Mouse (Mus musculus) spleen, adult 18-20 months (tissue): ENCODE data around the gene Hp1bp3.

Source experiments
- DNase-seq, 2 experiments: peaks; one replicate each; pipeline ENCODE4 v3.0.0; 2022; ENCODE audit warnings: mixed read lengths in 2 of 2

Gene Hp1bp3

GRCm38 (mm10) chr4:138223623-138224022, 7.5 kb downstream of the Hp1bp3 start:
- no peak for DNase-seq

GRCm38 (mm10) chr4:138246756-138247665, 30.9 kb downstream of the Hp1bp3 start:
- no peak for DNase-seq

- peak; percentile 75 to 82 for DNase-seq
Observed at GRCm38 (mm10) chr4:138250088-138250960, 34.2 kb downstream of the Hp1bp3 start, which contains the start of the genes Sh2d5 and Kif17. TSS of gene Sh2d5 (plus strand) at chr4:138250403. TSS of gene Kif17 (plus strand) at chr4:138250435.

GRCm38 (mm10) chr4:138251819-138252218, 35.7 kb downstream of the Hp1bp3 start:
- DNase-seq = peak in 1 of 2 experiments; percentile 8

- no peak for DNase-seq
Observed at GRCm38 (mm10) chr4:138252231-138252630, 36.1 kb downstream of the Hp1bp3 start.

GRCm38 (mm10) chr4:138257116-138257687, 41.1 kb downstream of the Hp1bp3 start:
- DNase-seq = no peak

GRCm38 (mm10) chr4:138258663-138259062, 42.6 kb downstream of the Hp1bp3 start:
- DNase-seq = no peak

- DNase-seq = no peak
Observed at GRCm38 (mm10) chr4:138259482-138259881, 43.4 kb downstream of the Hp1bp3 start.

GRCm38 (mm10) chr4:138261843-138262681, 46.0 kb downstream of the Hp1bp3 start:
- peak; percentile 80 to 90 for DNase-seq

GRCm38 (mm10) chr4:138267869-138268268, 51.8 kb downstream of the Hp1bp3 start:
- DNase-seq = no peak

- no peak for DNase-seq
Observed at GRCm38 (mm10) chr4:138272011-138272997, 56.2 kb downstream of the Hp1bp3 start.

- DNase-seq = no peak
Observed at GRCm38 (mm10) chr4:138278346-138278745, 62.2 kb downstream of the Hp1bp3 start.

GRCm38 (mm10) chr4:138282834-138283233, 66.7 kb downstream of the Hp1bp3 start:
- peak; percentile 28 to 49 for DNase-seq

- DNase-seq = no peak
Observed at GRCm38 (mm10) chr4:138286411-138286810, 70.3 kb downstream of the Hp1bp3 start.

GRCm38 (mm10) chr4:138288691-138289090, 72.6 kb downstream of the Hp1bp3 start:
- no peak for DNase-seq

GRCm38 (mm10) chr4:138292028-138292427, 75.9 kb downstream of the Hp1bp3 start:
- no peak for DNase-seq

GRCm38 (mm10) chr4:138293261-138293948, 77.3 kb downstream of the Hp1bp3 start:
- DNase-seq = no peak

- DNase-seq = no peak
Observed at GRCm38 (mm10) chr4:138293949-138294550, 78.0 kb downstream of the Hp1bp3 start.
